ENCODE assay signal across 25 mouse cellular contexts in the genomic region with DNA sequence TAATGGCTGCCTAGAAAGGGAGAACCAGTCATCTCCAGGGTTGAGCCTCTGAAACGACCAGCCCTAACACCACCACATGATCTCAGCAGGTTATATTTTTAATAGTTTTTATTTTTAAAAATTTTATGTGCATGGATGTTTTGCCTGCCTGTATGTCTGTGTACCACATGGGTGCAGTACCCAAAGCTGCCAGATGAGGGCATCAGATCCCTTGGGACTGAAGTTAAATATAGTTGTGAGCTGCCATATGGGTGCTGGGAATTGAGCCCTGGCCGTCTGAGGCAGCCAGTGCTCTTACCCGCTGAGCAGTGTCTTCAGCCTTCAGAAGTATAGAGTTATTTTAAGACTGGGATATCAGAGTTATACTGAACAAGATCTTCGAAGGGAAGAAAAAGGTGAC. TPM values are rescaled to one million over a fixed set of nuclear protein-coding genes. Genes with fewer than 3 reads are reported as not detected.
A peak's percentile ranks its signal among the peaks of the same experiment; 100 is the strongest.
DNase-seq lines count a peak whose midpoint lies in the region; TF ChIP-seq lines count a peak whose summit lies in the region.
"Had no signal": no experiment of that assay in that cellular context is flagged by ENCODE, and none has a peak within 500 bp of the region (broad histone marks: within the 10 kb centered on the region; RNA-seq: fewer than 3 reads in every experiment).

No protein-coding gene starts in this region.

- no peak overlapping the region for H3K4me3 ChIP-seq in layer of hippocampus, adult 2 months
- H3K4me3 ChIP-seq: heart, embryonic 13.5 days; neural tube, embryonic 15.5 days; stomach, embryonic 15.5 days had no signal

- DNase-seq in layer of hippocampus, adult 2 months (ENCODE audit: low spot score in 2 of 2): no peak
- no peak for DNase-seq in layer of hippocampus, postnatal 10 days (ENCODE audit: low spot score in 2 of 2)
- peak; percentile 35 for DNase-seq in thymus, postnatal 4 days
- DNase-seq in thymus, postnatal 0 days (ENCODE audit: low spot score): no peak
- peak; percentile 56 for DNase-seq in R1 (ENCODE audit: low read depth, low spot score)
- no peak for DNase-seq in cerebellum, adult 9-10 months
- DNase-seq in layer of hippocampus, adult 8-10 months (ENCODE audit: low spot score in 2 of 2): no peak
- DNase-seq: adrenal gland, postnatal 25 days; cerebellum, adult 11 months; cerebellum, postnatal 36 days; heart, postnatal 4 days; kidney, postnatal 10 days; lung, postnatal 10 days had no signal

- H3K27ac ChIP-seq in layer of hippocampus, adult 2 months: no peak overlapping the region
- H3K27ac ChIP-seq: heart, embryonic 13.5 days; neural tube, embryonic 15.5 days; stomach, embryonic 15.5 days had no signal

- TF ChIP-seq CTCF in layer of hippocampus, adult 2 months (conservative IDR thresholded peaks at IDR 0.05): peak; percentile 61

RNA-seq across cellular contexts. Expression of a gene that starts 21.9 kb away (rescaled TPM):
- total RNA-seq in layer of hippocampus, adult 2 months (2021): 100 to 1,000 TPM; 104 to 107 TPM
- 100 to 1,000 TPM; 121 to 129 TPM for total RNA-seq in layer of hippocampus, postnatal 10 days (2021)
- polyA plus RNA-seq in thymus, postnatal 0 days (2015; fragmentation: Nextera tagmentation; extraction: Ambion mirVana): 0.24 and 0.27 TPM in 2 replicates
- 100 to 1,000 TPM; 100 to 116 (median 108) TPM for total RNA-seq in layer of hippocampus, adult 8-10 months (2022)
- total RNA-seq: gastrocnemius, postnatal 4 days; heart, postnatal 4 days; liver, adult 2 months had no signal

RNA-seq across cellular contexts. Expression of a gene that starts 49.3 kb away (rescaled TPM):
- not detected for total RNA-seq in layer of hippocampus, adult 2 months (2021)
- not detected for total RNA-seq in layer of hippocampus, postnatal 10 days (2021)
- not detected in 2 replicates for polyA plus RNA-seq in thymus, postnatal 0 days (2015; fragmentation: Nextera tagmentation; extraction: Ambion mirVana)
- not detected for total RNA-seq in layer of hippocampus, adult 8-10 months (2022)
- total RNA-seq: adrenal gland, postnatal 25 days; gastrocnemius, postnatal 4 days; heart, postnatal 4 days; left cerebral cortex, postnatal 14 days; liver, adult 2 months had no signal
- polyA plus RNA-seq: activated CD4-positive, CD25-positive, alpha-beta regulatory T cell, adult 4 months; embryonic facial prominence, embryonic 11.5 days; frontal cortex, adult 2 months; heart, embryonic 13.5 days; intestine, embryonic 14.5 days; liver, adult 2 months; neural tube, embryonic 15.5 days; small intestine, adult 2 months; stomach, embryonic 15.5 days; urinary bladder, adult 2 months had no signal

Comparison
In these comparisons a context has a peak if more than half of its experiments do, and no peak if none do; other contexts are left out.
1. DNase-seq: peak in thymus, postnatal 4 days (single experiment) and R1 (single experiment); none in layer of hippocampus, adult 2 months (0 of 2), layer of hippocampus, postnatal 10 days (0 of 2), thymus, postnatal 0 days (single experiment), cerebellum, adult 9-10 months (single experiment) and layer of hippocampus, adult 8-10 months (0 of 2).